Mouse (Mus musculus) neural tube, embryonic 12.5 days (tissue): ENCODE measurements around the gene 5430427O19Rik. TPM values are rescaled to one million over a fixed set of nuclear protein-coding genes. Genes with fewer than 3 reads are reported as not detected.

Experiments
- ATAC-seq: fragments of 200-750 bp; cut with Nextera tagmentation; 2 replicates; pipeline ENCODE4 v1.8.0; 2017; ENCODE audit warnings: low read depth, mild to moderate bottlenecking, moderate TSS enrichment, moderate library complexity; ENCODE audit not compliant: low FRiP score
- H3K27ac ChIP-seq: fragments of 300-500 bp; sonication (generic); 2 replicates; pipeline ENCODE4 v1.5.1; 2016
- H3K27me3 ChIP-seq: fragments of 300-500 bp; sonication (generic); replicated peaks from 2 replicates; pipeline ENCODE4 v1.6.1; 2016; ENCODE audit warnings: mild to moderate bottlenecking
- H3K36me3 ChIP-seq: fragments of 300-500 bp; sonication (generic); 2 replicates; pipeline ENCODE4 v1.6.1; 2016; ENCODE audit warnings: mild to moderate bottlenecking
- H3K4me1 ChIP-seq: fragments of 300-500 bp; sonication (generic); 2 replicates; pipeline ENCODE4 v1.6.1; 2016
- H3K4me2 ChIP-seq: fragments of 300-500 bp; sonication (generic); replicated peaks from 2 replicates; pipeline ENCODE4 v1.6.1; 2016; ENCODE audit warnings: mild to moderate bottlenecking
- H3K4me3 ChIP-seq: fragments of 300-500 bp; sonication (generic); 2 replicates; pipeline ENCODE4 v1.5.1; 2016
- H3K9ac ChIP-seq: fragments of 300-500 bp; sonication (generic); 2 replicates; pipeline ENCODE4 v1.6.1; 2016; ENCODE audit warnings: mild to moderate bottlenecking
- H3K9me3 ChIP-seq: fragments of 300-500 bp; sonication (generic); 2 replicates; pipeline ENCODE4 v1.6.1; 2016; ENCODE audit warnings: mild to moderate bottlenecking
- WGBS: fragments of 180-500 bp; shearing (Covaris S2); methylation state at CpG from one replicate; pipeline ENCODE4 v1.1.7; 2016; 5-methylcytosine and 5-hydroxymethylcytosine counted together
- polyA plus RNA-seq: library from polyadenylated mRNA; unstranded; fragments of >200 nt; fragmentation: Nextera tagmentation; extraction: Ambion mirVana; gene quantifications from 2 replicates; pipeline ENCODE4 v1.2.1, GENCODE M21; 2016

Gene 5430427O19Rik
- polyA plus RNA-seq, 1 experiment from 2014 or later = 0.10 TPM

DNA sequence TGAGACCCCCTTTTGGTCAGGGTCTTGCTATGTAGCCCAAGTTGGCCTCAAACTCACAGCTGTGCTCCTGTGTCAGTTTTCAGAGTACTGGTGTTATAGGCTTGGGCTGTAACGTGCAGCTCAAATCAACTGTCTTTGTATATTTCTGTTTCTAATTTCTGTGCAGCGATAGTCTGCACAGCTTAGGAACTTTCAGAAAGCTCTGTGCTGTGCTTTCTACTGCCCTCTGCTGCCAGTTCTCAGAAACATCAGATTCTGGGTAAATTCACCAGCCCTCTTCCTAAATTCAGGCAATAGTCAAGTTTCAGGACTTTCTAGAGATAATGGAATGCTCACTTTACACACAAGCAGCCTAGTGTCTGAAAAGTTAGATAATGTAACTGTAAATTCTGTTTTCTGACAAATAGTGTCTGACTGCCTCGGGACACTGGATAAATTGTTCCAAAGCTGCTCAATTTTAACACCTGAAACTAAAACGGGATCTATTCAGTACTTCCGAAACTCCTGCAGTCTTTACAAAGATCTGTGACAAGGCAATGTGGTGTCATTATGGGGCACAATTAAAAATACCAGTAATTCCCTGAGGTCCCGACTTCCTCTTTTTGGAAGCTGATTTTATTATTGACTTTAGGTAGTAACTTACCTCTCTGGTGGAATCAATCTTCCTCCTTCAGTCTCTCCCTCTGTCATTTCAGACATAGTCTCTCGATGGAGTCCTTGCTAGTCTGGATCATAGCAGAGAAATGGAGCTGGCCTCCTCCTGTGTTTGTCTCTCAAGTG, 9.2 kb downstream of the 5430427O19Rik start:
- no peak overlapping the region for H3K4me2 ChIP-seq
- no peak for ATAC-seq
- H3K27me3 ChIP-seq = no peaks in the 10 kb centered on the region
- no peaks in the 10 kb centered on the region for H3K4me1 ChIP-seq
- H3K36me3 ChIP-seq = no peaks in the 10 kb centered on the region
- H3K9me3 ChIP-seq = no peaks in the 10 kb centered on the region
- 67% methylated on average over 7 of the region's 7 CpGs for WGBS
- H3K9ac ChIP-seq = no peak overlapping the region
- H3K27ac ChIP-seq = no peak overlapping the region
- H3K4me3 ChIP-seq = no peak overlapping the region

DNA sequence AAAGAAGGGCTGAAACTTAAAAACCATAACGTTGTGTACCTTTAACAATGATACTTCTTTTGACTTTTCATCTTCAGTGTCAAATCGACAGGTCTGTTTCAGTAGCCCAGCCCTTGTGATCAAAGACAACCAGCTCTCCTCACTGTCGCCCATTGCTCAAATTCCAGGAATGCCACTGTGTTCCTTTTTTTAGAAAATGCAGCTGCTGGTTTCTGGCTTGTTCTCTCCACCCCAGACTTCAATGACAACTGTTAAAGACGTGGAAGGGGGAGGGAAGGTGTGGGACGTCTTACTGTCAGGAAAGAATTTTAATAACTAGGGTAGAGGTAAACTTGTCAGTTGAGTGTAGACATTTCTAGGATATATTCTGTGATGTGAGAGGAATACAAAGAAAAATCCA, 16.5 kb downstream of the 5430427O19Rik start:
- Histone ChIP-seq H3K27ac (no peak overlapping the region), H3K4me1 (no peaks in the 10 kb centered on the region), H3K36me3 (no peaks in the 10 kb centered on the region), H3K9me3 (no peaks in the 10 kb centered on the region), H3K9ac (no peak overlapping the region), H3K27me3 (no peaks in the 10 kb centered on the region), H3K4me3 (no peak overlapping the region), H3K4me2 (no peak overlapping the region)
- no peak for ATAC-seq
- 63% methylated on average over 5 of the region's 5 CpGs for WGBS

- ATAC-seq = no peak
- no peak overlapping the region for H3K27ac ChIP-seq
Observed at GRCm38 (mm10) chrX:85901195-85901594, 31.0 kb downstream of the 5430427O19Rik start.

GRCm38 (mm10) chrX:85919034-85919433, 48.9 kb downstream of the 5430427O19Rik start:
- no peak overlapping the region for H3K4me2 ChIP-seq
- H3K9ac ChIP-seq = no peak overlapping the region
- no peak overlapping the region for H3K4me3 ChIP-seq
- H3K36me3 ChIP-seq = no peaks in the 10 kb centered on the region
- no peaks in the 10 kb centered on the region for H3K27me3 ChIP-seq
- no peak for ATAC-seq
- H3K9me3 ChIP-seq = no peaks in the 10 kb centered on the region
- H3K4me1 ChIP-seq = no peaks in the 10 kb centered on the region
- WGBS = 42% methylated on average over 3 of the region's 3 CpGs
- H3K27ac ChIP-seq = no peak overlapping the region

More at GRCm38 (mm10) chrX:85901195-85901594, 31.0 kb downstream of the 5430427O19Rik start:
- H3K4me2 ChIP-seq = no peak overlapping the region
- H3K4me3 ChIP-seq = no peak overlapping the region
- H3K27me3 ChIP-seq = no peaks in the 10 kb centered on the region
- H3K9me3 ChIP-seq = no peaks in the 10 kb centered on the region
- H3K36me3 ChIP-seq = no peaks in the 10 kb centered on the region
- no peak overlapping the region for H3K9ac ChIP-seq
- no peaks in the 10 kb centered on the region for H3K4me1 ChIP-seq
- 70% methylated on average over 1 of the region's 1 CpGs for WGBS

DNA sequence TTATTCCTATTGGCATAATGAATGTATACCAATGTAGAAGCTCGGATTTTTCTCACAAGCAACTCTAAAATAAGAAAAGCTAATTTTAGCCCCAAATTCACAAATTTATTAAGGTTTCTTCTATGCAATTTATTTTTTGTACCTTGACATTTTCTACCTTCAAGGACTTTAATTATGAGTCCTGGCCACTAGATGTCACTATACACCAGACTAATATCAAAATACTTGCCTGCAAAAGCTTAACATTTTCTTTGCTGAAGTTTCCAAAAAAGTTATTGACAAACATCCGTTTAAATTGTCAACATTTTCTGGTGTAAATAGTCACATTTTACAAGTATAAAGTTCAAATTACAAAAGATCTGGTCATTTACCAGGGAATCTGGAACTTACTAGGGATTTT, 62.8 kb downstream of the 5430427O19Rik start:
- Histone ChIP-seq H3K4me3 (no peak overlapping the region), H3K27ac (no peak overlapping the region), H3K4me2 (no peak overlapping the region), H3K9ac (no peak overlapping the region), H3K9me3 (no peaks in the 10 kb centered on the region), H3K27me3 (no peaks in the 10 kb centered on the region), H3K36me3 (no peaks in the 10 kb centered on the region), H3K4me1 (no peaks in the 10 kb centered on the region)
- no peak for ATAC-seq
- 13% methylated on average over 2 of the region's 2 CpGs for WGBS

Other genes starting within 250 kb of the 5430427O19Rik start
- gene Gk, start 93.5 kb upstream of the 5430427O19Rik start, polyA plus RNA-seq = 5.3 and 8.2 TPM in 2 replicates
- gene Samt3, start 173.8 kb downstream of the 5430427O19Rik start, polyA plus RNA-seq = not detected in 2 replicates